Comparison of ENCODE assay signal across 24 mouse cellular contexts in genomic region chr16:75983831-75984230, GRCm38 (mm10). TPM values are rescaled to one million over a fixed set of nuclear protein-coding genes. Genes with fewer than 3 reads are reported as not detected.
DNase-seq lines count a peak whose midpoint lies in the region; ATAC-seq lines count a peak whose summit lies in the region.
"Had no signal": no experiment of that assay in that cellular context is flagged by ENCODE, and none has a peak within 500 bp of the region (broad histone marks: within the 10 kb centered on the region; RNA-seq: fewer than 3 reads in every experiment).

No protein-coding gene starts in this region.

- no peaks in the 10 kb centered on the region for H3K36me3 ChIP-seq in kidney, embryonic 14.5 days (ENCODE audit: control insufficient read depth, insufficient read depth, low read length)
- H3K36me3 ChIP-seq: forebrain, embryonic 10.5 days; intestine, embryonic 15.5 days; midbrain, embryonic 13.5 days; neural tube, embryonic 13.5 days had no signal

- no peak overlapping the region for H3K4me2 ChIP-seq in kidney, embryonic 14.5 days (replicated peaks; ENCODE audit: low read depth, low read length)
- H3K4me2 ChIP-seq: hindbrain, embryonic 14.5 days; intestine, embryonic 15.5 days; midbrain, embryonic 13.5 days; neural tube, embryonic 13.5 days had no signal

- H3K4me1 ChIP-seq in kidney, embryonic 14.5 days (ENCODE audit: control insufficient read depth, insufficient read depth, low read length) = no peaks in the 10 kb centered on the region
- H3K4me1 ChIP-seq: forebrain, embryonic 10.5 days; intestine, embryonic 15.5 days; midbrain, embryonic 13.5 days; neural tube, embryonic 13.5 days had no signal

- H3K27ac ChIP-seq in kidney, embryonic 14.5 days (ENCODE audit: low read depth, low read length) = no peak overlapping the region
- H3K27ac ChIP-seq: forebrain, embryonic 10.5 days; hindbrain, embryonic 14.5 days; intestine, embryonic 15.5 days; midbrain, embryonic 13.5 days; neural tube, embryonic 13.5 days had no signal

- no peaks in the 10 kb centered on the region for H3K27me3 ChIP-seq in kidney, embryonic 14.5 days (ENCODE audit: control insufficient read depth, insufficient read depth, low read length)
- H3K27me3 ChIP-seq: intestine, embryonic 15.5 days; megakaryocyte, embryonic 14.5 days; midbrain, embryonic 13.5 days; neural tube, embryonic 13.5 days had no signal

- no peak overlapping the region for H3K4me3 ChIP-seq in kidney, embryonic 14.5 days (ENCODE audit: low read length)
- H3K4me3 ChIP-seq: forebrain, embryonic 10.5 days; intestine, embryonic 15.5 days; megakaryocyte, embryonic 14.5 days; midbrain, embryonic 13.5 days; neural tube, embryonic 13.5 days had no signal

- peaks cover 3% of the 10 kb centered on the region; the same call in 1 of the 2 replicates for H3K9me3 ChIP-seq in kidney, embryonic 14.5 days (ENCODE audit: control insufficient read depth, low read length)
- H3K9me3 ChIP-seq: forebrain, embryonic 10.5 days; intestine, embryonic 15.5 days had no signal

- H3K9ac ChIP-seq in kidney, embryonic 14.5 days (ENCODE audit: low read depth, low read length) = no peak overlapping the region
- H3K9ac ChIP-seq: forebrain, postnatal 0 days; hindbrain, embryonic 14.5 days; intestine, embryonic 15.5 days; liver, postnatal 0 days; midbrain, embryonic 13.5 days; neural tube, embryonic 13.5 days had no signal

- DNase-seq in thymus, postnatal 0 days (ENCODE audit: low spot score) = peak; percentile 29
- DNase-seq in thymus, postnatal 4 days = no peak
- no peak for DNase-seq in gastrocnemius, postnatal 4 days (ENCODE audit: low spot score in 2 of 2)
- DNase-seq in layer of hippocampus, adult 11-12 months (ENCODE audit: low spot score) = no peak
- DNase-seq: adrenal gland, postnatal 25 days; cerebellum, adult 8-10 months; forebrain, postnatal 0 days; gastrocnemius, postnatal 25 days; kidney, adult 8-10 months; kidney, postnatal 14 days; layer of hippocampus, postnatal 36 days; liver, postnatal 0 days; lung, postnatal 10 days; right cerebral cortex, adult 18-20 months; thymus, postnatal 14 days had no signal

- WGBS in kidney, embryonic 14.5 days = 93% methylated on average over 1 of the region's 1 CpGs

- peak; percentile 89 for ATAC-seq in granulocyte monocyte progenitor cell, adult 5-6 weeks (replicated peaks; ENCODE audit: poor library complexity, severe bottlenecking)
- ATAC-seq in monocyte, adult 5-6 weeks (replicated peaks; ENCODE audit: insufficient number of reproducible peaks, low FRiP score, low TSS enrichment, poor library complexity, severe bottlenecking) = peak; percentile 71
- ATAC-seq in kidney, embryonic 14.5 days (ENCODE audit: low FRiP score, low TSS enrichment) = no peak
- ATAC-seq: forebrain, postnatal 0 days; intestine, embryonic 15.5 days; liver, postnatal 0 days; midbrain, embryonic 13.5 days had no signal

RNA-seq across cellular contexts. Expression of gene Samsn1, which starts 38.2 kb away (rescaled TPM):
- 26.5 and 27.8 TPM in 2 replicates for polyA plus RNA-seq in thymus, postnatal 0 days (2015; fragmentation: Nextera tagmentation; extraction: Ambion mirVana)
- total RNA-seq in granulocyte monocyte progenitor cell, adult 5-6 weeks (2014; fragmentation: Nextera tagmentation) = 36.0 and 58.7 TPM in 2 replicates
- 73.7 and 85.2 TPM in 2 replicates for total RNA-seq in granulocyte monocyte progenitor cell, adult 5-6 weeks (2017)
- total RNA-seq in monocyte, adult 5-6 weeks (2017) = 430 to 673 TPM (median 628 TPM) in 3 replicates
- polyA plus RNA-seq in kidney, embryonic 14.5 days (2014; fragmentation: Nextera tagmentation; extraction: Ambion mirVana) = 3.6 and 4.4 TPM in 2 replicates
- 1 to 10 TPM; 1.0 to 1.5 TPM for total RNA-seq in gastrocnemius, postnatal 4 days (2021)

Comparison
In these comparisons a context has a peak if more than half of its experiments do, and no peak if none do; other contexts are left out.
1. RNA of gene Samsn1, which starts 38.2 kb away (total RNA-seq): 430 to 673 TPM in monocyte, adult 5-6 weeks and 36.0 to 85.2 TPM in granulocyte monocyte progenitor cell, adult 5-6 weeks; 1.0 to 1.5 TPM in gastrocnemius, postnatal 4 days; every median in the first group is over 10 times any median in the second.